Mouse (Mus musculus): ENCODE data around the gene Olfr777. TPM values are rescaled to one million over a fixed set of nuclear protein-coding genes. Genes with fewer than 3 reads are reported as not detected.
"Not testable (repeated sequence)": the region's sequence is repeated elsewhere in the genome, so short reads cannot be mapped to it uniquely, and the experiment has no call there.

Gene Olfr777
- not detected in 2 replicates for polyA plus RNA-seq (2012; rRNA removed)

DNA sequence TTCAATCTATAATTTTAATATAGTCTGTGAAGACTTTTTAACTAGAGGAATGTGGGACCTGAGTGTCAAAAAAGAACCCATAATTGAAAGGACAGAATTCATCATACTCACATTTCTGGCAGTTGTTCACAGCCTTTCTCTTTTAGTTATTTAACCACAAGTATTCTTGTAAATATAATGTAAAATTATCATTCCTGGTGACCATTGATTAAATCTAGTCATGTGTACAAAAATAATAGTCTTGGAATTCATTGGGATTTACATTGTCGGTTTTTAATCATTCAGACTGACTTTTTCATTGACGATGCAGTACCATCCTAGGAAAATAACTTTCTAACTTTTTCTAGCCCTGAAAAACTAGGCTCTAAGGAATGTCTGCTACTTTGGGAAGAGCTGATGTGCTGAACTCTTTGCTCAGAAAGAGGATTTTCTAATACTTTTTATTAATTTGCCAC lies at the start of gene Olfr777:
Gene Olfr777, minus strand, starts transcription at position 405 of the 455 bp plus-strand sequence.
- Histone ChIP-seq H3K4me1 (ENCODE audit: control insufficient read depth, insufficient read depth, low read length) (no peaks in the 10 kb centered on the region), H3K27ac (ENCODE audit: insufficient read depth, low read length) (no peak within 1 kb of the TSS), H3K4me3 (replicated peaks; ENCODE audit: insufficient read depth, low read depth, low read length) (no peak within 1 kb of the TSS), H3K27me3 (ENCODE audit: control insufficient read depth, insufficient read depth, low read length) (no peaks in the 10 kb centered on the region)
- no peak for TF ChIP-seq POLR2A (IDR thresholded peaks at IDR 0.05; ENCODE audit: borderline replicate concordance, insufficient read depth, low read length)
- TF ChIP-seq CTCF (IDR thresholded peaks at IDR 0.05; ENCODE audit: borderline replicate concordance, insufficient read depth, low read depth, low read length), result no peak
- 97% methylated on average over 2 of the region's 2 CpGs for WGBS
- DNase-seq, result no peak

DNA sequence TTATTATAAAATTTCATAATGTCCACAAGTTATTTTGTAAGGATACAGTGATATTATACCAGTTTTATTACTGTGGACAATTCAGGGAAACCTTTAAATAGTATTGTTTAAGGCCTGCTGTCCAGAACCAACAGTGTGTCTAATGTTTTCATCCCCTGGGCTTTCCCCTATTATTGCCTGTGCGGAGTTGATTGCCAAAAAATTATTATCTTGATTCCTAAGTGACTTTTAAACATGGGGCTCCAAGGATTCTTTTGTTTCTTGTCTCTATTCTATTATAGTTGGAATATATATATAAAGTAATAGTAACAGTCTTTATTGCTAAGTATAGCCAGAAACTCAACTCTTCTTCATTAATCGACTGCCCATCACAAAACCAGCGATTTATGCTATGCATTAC lies 46.5 kb upstream of the Olfr777 start, which contains the start of gene Olfr780:
Gene Olfr780, plus strand, starts transcription at position 301 of the 400 bp plus-strand sequence.
- WGBS, result 67% methylated on average over 3 of the region's 3 CpGs
- TF ChIP-seq CTCF (IDR thresholded peaks at IDR 0.05; ENCODE audit: borderline replicate concordance, insufficient read depth, low read depth, low read length), result no peak
- no peak for TF ChIP-seq POLR2A (IDR thresholded peaks at IDR 0.05; ENCODE audit: borderline replicate concordance, insufficient read depth, low read length)
- Histone ChIP-seq H3K27ac (ENCODE audit: insufficient read depth, low read length) (no peak within 1 kb of the TSS), H3K27me3 (ENCODE audit: control insufficient read depth, insufficient read depth, low read length) (no peaks in the 10 kb centered on the region), H3K4me1 (ENCODE audit: control insufficient read depth, insufficient read depth, low read length) (no peaks in the 10 kb centered on the region), H3K4me3 (replicated peaks; ENCODE audit: insufficient read depth, low read depth, low read length) (no peak within 1 kb of the TSS)
- DNase-seq, result no peak

DNA sequence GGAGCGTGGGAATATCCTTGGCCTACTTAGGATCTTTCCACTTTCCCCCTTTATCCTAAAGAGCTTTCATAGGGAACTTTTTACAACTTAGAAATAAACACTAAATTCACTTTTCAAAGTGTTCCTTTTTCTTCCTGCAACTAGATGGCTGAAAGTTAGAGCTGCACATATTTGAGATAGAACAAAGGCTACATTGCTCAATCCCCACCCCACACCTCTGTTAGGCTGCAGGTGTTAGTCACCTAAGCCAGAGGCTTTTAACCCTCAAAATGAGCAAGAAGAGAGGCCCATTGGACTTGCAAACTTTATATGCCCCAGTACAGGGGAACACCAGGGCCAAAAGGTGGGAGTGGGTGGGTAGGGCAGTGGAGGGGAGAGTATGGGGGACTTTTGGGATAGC lies 42.2 kb upstream of the Olfr777 start:
- H3K4me3 ChIP-seq (replicated peaks; ENCODE audit: insufficient read depth, low read depth, low read length); DNase-seq; H3K4me1 ChIP-seq (ENCODE audit: control insufficient read depth, insufficient read depth, low read length); H3K27ac ChIP-seq (ENCODE audit: insufficient read depth, low read length); H3K27me3 ChIP-seq (ENCODE audit: control insufficient read depth, insufficient read depth, low read length): not testable (repeated sequence)
- 83% methylated on average over 1 of the region's 1 CpGs for WGBS

DNA sequence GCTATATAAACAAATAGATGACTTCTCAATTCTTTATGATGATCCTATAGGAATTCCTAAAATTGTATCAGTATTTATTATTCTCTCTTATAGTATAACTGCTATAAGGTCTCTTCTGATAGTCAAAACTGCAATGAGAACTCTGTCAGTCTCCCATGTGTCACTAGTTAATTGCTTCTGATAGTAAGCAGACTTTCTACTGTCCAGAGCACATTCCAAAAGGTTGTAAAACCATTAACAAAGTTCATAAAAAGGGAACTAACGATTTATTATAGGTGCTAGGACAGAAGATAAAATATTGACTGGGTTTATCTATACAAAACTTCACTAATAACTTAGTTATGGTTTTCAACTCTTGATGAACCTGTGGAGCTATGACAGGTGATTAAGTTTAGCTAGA lies 41.7 kb upstream of the Olfr777 start:
- not testable (repeated sequence) for H3K27ac ChIP-seq (ENCODE audit: insufficient read depth, low read length); H3K4me1 ChIP-seq (ENCODE audit: control insufficient read depth, insufficient read depth, low read length); H3K27me3 ChIP-seq (ENCODE audit: control insufficient read depth, insufficient read depth, low read length); DNase-seq; H3K4me3 ChIP-seq (replicated peaks; ENCODE audit: insufficient read depth, low read depth, low read length)
- WGBS, result 63% methylated on average over 1 of the region's 1 CpGs

DNA sequence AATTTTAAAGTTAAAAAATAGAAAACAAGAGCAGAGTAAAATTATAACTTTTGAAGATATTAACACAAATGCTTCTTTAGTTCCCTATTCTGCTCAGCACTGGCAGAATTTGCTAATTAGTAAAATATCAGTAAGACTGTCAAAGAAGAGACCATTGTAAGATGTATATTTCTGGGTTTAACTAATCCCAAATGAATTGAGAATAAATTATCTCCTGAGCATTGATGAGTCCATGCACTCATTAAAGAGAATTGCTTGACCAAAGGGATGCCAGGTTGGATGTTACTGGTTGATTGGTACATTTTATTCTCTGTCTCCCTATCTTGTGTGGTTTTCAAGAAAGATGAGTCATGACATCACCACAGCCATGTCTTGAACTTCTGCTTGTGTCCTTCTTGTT lies 12.5 kb downstream of the Olfr777 start, which contains the start of gene Olfr776:
Gene Olfr776, plus strand, starts transcription at position 301 of the 400 bp plus-strand sequence.
- no peak for TF ChIP-seq CTCF (IDR thresholded peaks at IDR 0.05; ENCODE audit: borderline replicate concordance, insufficient read depth, low read depth, low read length)
- no peak for TF ChIP-seq POLR2A (IDR thresholded peaks at IDR 0.05; ENCODE audit: borderline replicate concordance, insufficient read depth, low read length)
- H3K27ac ChIP-seq (ENCODE audit: insufficient read depth, low read length), result no peak within 1 kb of the TSS
- H3K27me3 ChIP-seq (ENCODE audit: control insufficient read depth, insufficient read depth, low read length), result no peaks in the 10 kb centered on the region
- no peaks in the 10 kb centered on the region for H3K4me1 ChIP-seq (ENCODE audit: control insufficient read depth, insufficient read depth, low read length)
- no peak for DNase-seq
- H3K4me3 ChIP-seq (replicated peaks; ENCODE audit: insufficient read depth, low read depth, low read length), result no peak within 1 kb of the TSS

DNA sequence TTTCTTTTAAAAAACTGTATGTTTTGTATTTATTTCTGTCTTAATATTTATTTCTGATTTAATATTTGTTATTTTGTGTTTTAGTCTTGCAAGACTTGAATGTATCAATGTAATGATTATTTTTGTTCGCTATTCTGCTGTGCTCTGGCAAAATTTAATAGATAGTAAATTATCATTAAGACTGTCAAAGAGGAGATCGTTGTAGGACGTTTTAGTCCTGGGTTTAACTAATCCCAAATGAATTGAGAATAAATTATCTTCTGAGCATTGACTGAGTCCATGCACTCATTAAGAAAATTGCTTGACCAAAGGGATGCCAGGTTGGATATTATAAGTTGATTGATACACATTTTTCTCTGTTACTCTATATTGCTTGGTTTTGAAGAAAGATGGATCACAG lies 23.2 kb downstream of the Olfr777 start, which contains the start of gene Olfr775:
Gene Olfr775, plus strand, starts transcription at position 301 of the 400 bp plus-strand sequence.
- no peak within 1 kb of the TSS for H3K4me3 ChIP-seq (replicated peaks; ENCODE audit: insufficient read depth, low read depth, low read length)
- H3K27ac ChIP-seq (ENCODE audit: insufficient read depth, low read length), result no peak within 1 kb of the TSS
- H3K27me3 ChIP-seq (ENCODE audit: control insufficient read depth, insufficient read depth, low read length), result no peaks in the 10 kb centered on the region
- TF ChIP-seq POLR2A (IDR thresholded peaks at IDR 0.05; ENCODE audit: borderline replicate concordance, insufficient read depth, low read length), result no peak
- no peak for TF ChIP-seq CTCF (IDR thresholded peaks at IDR 0.05; ENCODE audit: borderline replicate concordance, insufficient read depth, low read depth, low read length)
- no peaks in the 10 kb centered on the region for H3K4me1 ChIP-seq (ENCODE audit: control insufficient read depth, insufficient read depth, low read length)
- WGBS, result 78% methylated on average over 3 of the region's 3 CpGs
- DNase-seq, result no peak

DNA sequence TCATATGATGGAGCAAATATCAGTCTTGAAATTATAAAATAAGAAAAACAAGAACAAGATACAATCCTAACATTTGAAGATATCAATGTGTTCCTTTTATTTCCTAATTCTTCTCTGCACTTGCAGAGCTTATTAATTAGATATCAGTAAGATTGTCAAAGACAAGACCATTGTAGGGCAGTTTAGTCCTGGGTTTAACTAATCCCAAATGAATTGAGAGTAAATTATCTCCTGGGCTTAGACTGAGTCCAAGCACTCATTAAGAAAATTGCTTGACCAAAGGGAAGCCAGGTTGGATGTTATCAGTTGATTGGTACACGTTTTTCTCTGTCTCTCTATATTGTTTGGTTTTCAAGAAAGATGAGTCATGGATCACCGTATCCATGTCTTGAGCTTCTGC lies 35.4 kb downstream of the Olfr777 start, which contains the start of gene Olfr774:
Gene Olfr774, plus strand, starts transcription at position 301 of the 400 bp plus-strand sequence.
- 77% methylated on average over 2 of the region's 2 CpGs for WGBS
- no peak for DNase-seq
- TF ChIP-seq POLR2A (IDR thresholded peaks at IDR 0.05; ENCODE audit: borderline replicate concordance, insufficient read depth, low read length) (no peak), CTCF (IDR thresholded peaks at IDR 0.05; ENCODE audit: borderline replicate concordance, insufficient read depth, low read depth, low read length) (no peak)
- Histone ChIP-seq H3K4me1 (ENCODE audit: control insufficient read depth, insufficient read depth, low read length) (no peaks in the 10 kb centered on the region), H3K27ac (ENCODE audit: insufficient read depth, low read length) (no peak within 1 kb of the TSS), H3K27me3 (ENCODE audit: control insufficient read depth, insufficient read depth, low read length) (no peaks in the 10 kb centered on the region), H3K4me3 (replicated peaks; ENCODE audit: insufficient read depth, low read depth, low read length) (no peak within 1 kb of the TSS)

DNA sequence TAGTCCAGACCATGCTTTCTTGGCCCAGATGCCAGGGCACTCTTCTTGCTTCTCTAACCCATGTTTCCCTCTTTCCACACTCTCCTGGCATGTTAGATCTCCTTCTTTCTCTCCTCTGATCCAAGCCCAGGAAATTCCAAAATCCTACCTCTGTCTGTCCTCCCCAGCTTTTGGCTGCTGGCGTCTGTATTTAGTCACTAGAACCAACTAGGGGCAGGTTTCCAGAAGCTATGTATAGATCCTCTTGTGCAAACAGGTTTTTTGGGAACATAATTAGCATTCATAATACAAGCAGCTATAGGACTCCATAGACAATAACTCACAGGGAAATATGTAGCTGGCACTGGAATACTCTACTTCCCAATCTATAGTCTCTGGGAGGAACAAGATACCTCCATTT lies 40.5 kb downstream of the Olfr777 start:
- H3K27ac ChIP-seq (ENCODE audit: insufficient read depth, low read length), result no peak overlapping the region
- no peak for DNase-seq
- no peak for TF ChIP-seq CTCF (IDR thresholded peaks at IDR 0.05; ENCODE audit: borderline replicate concordance, insufficient read depth, low read depth, low read length)

More for the DNA sequence above, 40.5 kb downstream of the Olfr777 start:
- H3K4me1 ChIP-seq (ENCODE audit: control insufficient read depth, insufficient read depth, low read length), result no peaks in the 10 kb centered on the region; the same call in 1 of the 2 replicates
- no peak overlapping the region for H3K4me3 ChIP-seq (replicated peaks; ENCODE audit: insufficient read depth, low read depth, low read length)
- 82% methylated on average over 1 of the region's 1 CpGs for whole genome bisulfite sequencing
- H3K27me3 ChIP-seq (ENCODE audit: control insufficient read depth, insufficient read depth, low read length), result no peaks in the 10 kb centered on the region

Other genes with a start within 250 kb of the Olfr777 start
- not detected in 2 replicates for gene Olfr764-ps1, start 231.6 kb downstream of the Olfr777 start, polyA plus RNA-seq (2012; rRNA removed)
- not detected in 2 replicates for gene Olfr765, start 221.5 kb downstream of the Olfr777 start, polyA plus RNA-seq (2012; rRNA removed)
- not detected in 2 replicates for gene Olfr766-ps1, start 202.5 kb downstream of the Olfr777 start, polyA plus RNA-seq (2012; rRNA removed)
- gene Olfr767, start 188.6 kb downstream of the Olfr777 start, polyA plus RNA-seq (2012; rRNA removed), result not detected in 2 replicates
- not detected in 2 replicates for gene Olfr768, start 172.1 kb downstream of the Olfr777 start, polyA plus RNA-seq (2012; rRNA removed)
- gene Olfr769, start 153.6 kb downstream of the Olfr777 start, polyA plus RNA-seq (2012; rRNA removed), result not detected in 2 replicates
- gene Olfr770, start 132.5 kb downstream of the Olfr777 start, polyA plus RNA-seq (2012; rRNA removed), result not detected in 2 replicates
- not detected in 2 replicates for gene Olfr771, start 106.7 kb downstream of the Olfr777 start, polyA plus RNA-seq (2012; rRNA removed)
- not detected in 2 replicates for gene Olfr772, start 93.6 kb downstream of the Olfr777 start, polyA plus RNA-seq (2012; rRNA removed)
- gene Olfr773, start 84.1 kb downstream of the Olfr777 start, polyA plus RNA-seq (2012; rRNA removed), result not detected in 2 replicates
- not detected in 2 replicates for gene Olfr774, start 35.3 kb downstream of the Olfr777 start, polyA plus RNA-seq (2012; rRNA removed)
- gene Olfr775, start 23.1 kb downstream of the Olfr777 start, polyA plus RNA-seq (2012; rRNA removed), result not detected in 2 replicates
- not detected in 2 replicates for gene Olfr776, start 12.4 kb downstream of the Olfr777 start, polyA plus RNA-seq (2012; rRNA removed)
- not detected in 2 replicates for gene Olfr780, start 46.6 kb upstream of the Olfr777 start, polyA plus RNA-seq (2012; rRNA removed)
- not detected in 2 replicates for gene Olfr781, start 57.4 kb upstream of the Olfr777 start, polyA plus RNA-seq (2012; rRNA removed)
- gene Olfr782, start 77.4 kb upstream of the Olfr777 start, polyA plus RNA-seq (2012; rRNA removed), result not detected in 2 replicates
- 0.06 and 0.08 TPM in 2 replicates for gene Olfr784, start 112.6 kb upstream of the Olfr777 start, polyA plus RNA-seq (2012; rRNA removed)
- not detected in 2 replicates for gene Olfr785, start 133.9 kb upstream of the Olfr777 start, polyA plus RNA-seq (2012; rRNA removed)
- gene Olfr786, start 155.8 kb upstream of the Olfr777 start, polyA plus RNA-seq (2012; rRNA removed), result not detected in 2 replicates
- gene Olfr787, start 190.4 kb upstream of the Olfr777 start, polyA plus RNA-seq (2012; rRNA removed), result not detected in 2 replicates
- not detected in 2 replicates for gene Olfr788, start 199.5 kb upstream of the Olfr777 start, polyA plus RNA-seq (2012; rRNA removed)
- not detected in 2 replicates for gene Olfr789, start 213.3 kb upstream of the Olfr777 start, polyA plus RNA-seq (2012; rRNA removed)
- not detected in 2 replicates for gene Olfr790, start 227.0 kb upstream of the Olfr777 start, polyA plus RNA-seq (2012; rRNA removed)

Data from cerebellum, adult 2 months (tissue).